Mouse (Mus musculus) midbrain, postnatal 0 days (tissue): ENCODE measurements around the gene Tenm4. TPM values are rescaled to one million over a fixed set of nuclear protein-coding genes. Genes with fewer than 3 reads are reported as not detected.
"Not testable (repeated sequence)": the region's sequence is repeated elsewhere in the genome, so short reads cannot be mapped to it uniquely, and the experiment has no call there.

ENCODE experiments used
- ATAC-seq: fragments of 200-750 bp; cut with Nextera tagmentation; 2 replicates; pipeline ENCODE4 v1.8.0; 2017; ENCODE audit warnings: moderate number of reproducible peaks, mild to moderate bottlenecking, moderate TSS enrichment, moderate library complexity; ENCODE audit not compliant: low FRiP score
- DNase-seq: peaks from one replicate; pipeline ENCODE4 v3.0.0-alpha.2; 2015; ENCODE audit warnings: low spot score
- H3K27ac ChIP-seq: fragments of 300-500 bp; sonication (generic); 2 replicates; pipeline ENCODE4 v1.5.1; 2014; ENCODE audit warnings: low read depth, mild to moderate bottlenecking, low read length, mixed read lengths
- H3K27me3 ChIP-seq: fragments of 300-500 bp; sonication (generic); 2 replicates; pipeline ENCODE4 v1.6.1; 2014; ENCODE audit warnings: low read length, control low read depth, mixed read lengths; ENCODE audit not compliant: insufficient read depth
- H3K36me3 ChIP-seq: fragments of 300-500 bp; sonication (generic); 2 replicates; pipeline ENCODE4 v1.6.1; 2014; ENCODE audit warnings: low read length, control low read depth, mixed read lengths; ENCODE audit not compliant: insufficient read depth
- H3K4me1 ChIP-seq: fragments of 300-500 bp; sonication (generic); 2 replicates; pipeline ENCODE4 v1.6.1; 2014; ENCODE audit warnings: mild to moderate bottlenecking, control low read depth, antibody characterized with exemption, low read length, mixed read lengths; ENCODE audit not compliant: insufficient read depth
- H3K4me2 ChIP-seq: fragments of 300-500 bp; sonication (generic); 2 replicates; pipeline ENCODE4 v1.6.1; 2014; ENCODE audit warnings: low read depth, mild to moderate bottlenecking, low read length, mixed read lengths; ENCODE audit not compliant: poor library complexity, severe bottlenecking
- H3K4me3 ChIP-seq: fragments of 300-500 bp; sonication (generic); 2 replicates; pipeline ENCODE4 v1.5.1; 2014; ENCODE audit warnings: low read depth, mild to moderate bottlenecking, low read length, moderate library complexity
- H3K9ac ChIP-seq: fragments of 300-500 bp; sonication (generic); replicated peaks from 2 replicates; pipeline ENCODE4 v1.6.1; 2014; ENCODE audit warnings: mild to moderate bottlenecking, low read length, moderate library complexity, mixed read lengths; ENCODE audit not compliant: poor library complexity, severe bottlenecking
- H3K9me3 ChIP-seq: fragments of 300-500 bp; sonication (generic); 2 replicates; pipeline ENCODE4 v1.6.1; 2016; ENCODE audit warnings: low read length, control low read depth
- CTCF ChIP-seq: IDR thresholded peaks from 2 replicates; pipeline ENCODE4 v1.5.1; 2016; ENCODE audit warnings: antibody characterized with exemption, mild to moderate bottlenecking
- WGBS: fragments of 180-500 bp; shearing (Covaris S2); extraction: QIAGEN DNeasy Blood & Tissue Kit; methylation state at CpG from one replicate; pipeline ENCODE4 v1.1.7; 2014; 5-methylcytosine and 5-hydroxymethylcytosine counted together
- polyA plus RNA-seq: library from polyadenylated mRNA; unstranded; fragments of >200 nt; fragmentation: Nextera tagmentation; extraction: Ambion mirVana; gene quantifications from 2 replicates; pipeline ENCODE4 v1.2.1, GENCODE M21; 2015
- total RNA-seq: library from RNA; depleted of rRNA; stranded (reverse); fragments of >200 nt; gene quantifications from 2 replicates; pipeline ENCODE4 v1.2.3, GENCODE M21; 2014

The Tenm4 gene
- total and polyA plus RNA-seq, 2 experiments from 2014 or later: 35.9 to 56.0 TPM

- 51% methylated on average over 10 of the region's 10 CpGs for WGBS
- Histone ChIP-seq H3K4me1 (no peaks in the 10 kb centered on the region), H3K4me2 (no peak overlapping the region), H3K36me3 (no peaks in the 10 kb centered on the region), H3K4me3 (no peak overlapping the region), H3K27me3 (no peaks in the 10 kb centered on the region), H3K9me3 (no peaks in the 10 kb centered on the region), H3K27ac (no peak overlapping the region), H3K9ac (no peak overlapping the region)
- ATAC-seq: no peak
- TF ChIP-seq CTCF: no peak
- peak; percentile 15 for DNase-seq
Observed at GRCm38 (mm10) chr7:96609854-96610586, 439.0 kb downstream of the Tenm4 start.

GRCm38 (mm10) chr7:96617371-96617770 lies 446.3 kb downstream of the Tenm4 start:
- WGBS: 76% methylated on average over 2 of the region's 2 CpGs
- Histone ChIP-seq H3K9ac (no peak overlapping the region), H3K4me2 (no peak overlapping the region), H3K27ac (no peak overlapping the region), H3K4me3 (no peak overlapping the region), H3K27me3 (no peaks in the 10 kb centered on the region), H3K4me1 (no peaks in the 10 kb centered on the region), H3K36me3 (no peaks in the 10 kb centered on the region), H3K9me3 (no peaks in the 10 kb centered on the region)
- DNase-seq (no peak), ATAC-seq (no peak)
- no peak for TF ChIP-seq CTCF

GRCm38 (mm10) chr7:96619930-96620472 lies 449.0 kb downstream of the Tenm4 start:
- Histone ChIP-seq H3K4me1 (no peaks in the 10 kb centered on the region), H3K27ac (no peak overlapping the region), H3K36me3 (no peaks in the 10 kb centered on the region), H3K27me3 (no peaks in the 10 kb centered on the region), H3K9ac (no peak overlapping the region), H3K4me3 (no peak overlapping the region), H3K9me3 (no peaks in the 10 kb centered on the region), H3K4me2 (no peak overlapping the region)
- no peak for DNase-seq
- no peak for TF ChIP-seq CTCF
- no peak for ATAC-seq
- WGBS: 86% methylated on average over 4 of the region's 4 CpGs

GRCm38 (mm10) chr7:96626338-96626737 lies 455.3 kb downstream of the Tenm4 start:
- ATAC-seq (no peak), DNase-seq (no peak)
- Histone ChIP-seq H3K27me3 (no peaks in the 10 kb centered on the region), H3K4me3 (no peak overlapping the region), H3K9me3 (no peaks in the 10 kb centered on the region), H3K9ac (no peak overlapping the region), H3K4me1 (no peaks in the 10 kb centered on the region), H3K27ac (no peak overlapping the region), H3K36me3 (no peaks in the 10 kb centered on the region), H3K4me2 (no peak overlapping the region)
- 77% methylated on average over 3 of the region's 3 CpGs for WGBS
- TF ChIP-seq CTCF: no peak

GRCm38 (mm10) chr7:96630551-96630950 lies 459.5 kb downstream of the Tenm4 start:
- H3K4me2 ChIP-seq, ATAC-seq, H3K9ac ChIP-seq, H3K36me3 ChIP-seq, H3K9me3 ChIP-seq, H3K4me1 ChIP-seq, H3K4me3 ChIP-seq, H3K27ac ChIP-seq, H3K27me3 ChIP-seq, DNase-seq: not testable (repeated sequence)
- WGBS: 92% methylated on average over 9 of the region's 9 CpGs

- no peaks in the 10 kb centered on the region for H3K27me3 ChIP-seq
- ATAC-seq (no peak), DNase-seq (no peak)
- no peaks in the 10 kb centered on the region for H3K36me3 ChIP-seq
- no peak overlapping the region for H3K9ac ChIP-seq
- no peak overlapping the region for H3K4me2 ChIP-seq
- H3K27ac ChIP-seq: no peak overlapping the region
- H3K9me3 ChIP-seq: no peaks in the 10 kb centered on the region
- 92% methylated on average over 1 of the region's 1 CpGs for WGBS
- H3K4me1 ChIP-seq: no peaks in the 10 kb centered on the region
- H3K4me3 ChIP-seq: no peak overlapping the region
- TF ChIP-seq CTCF: no peak
Observed at GRCm38 (mm10) chr7:96633008-96633407, 462.0 kb downstream of the Tenm4 start.
